Mouse (Mus musculus) liver, embryonic 14.5 days (tissue): ENCODE results near the gene Olfr463. TPM values are rescaled to one million over a fixed set of nuclear protein-coding genes. Genes with fewer than 3 reads are reported as not detected.

Source experiments
- ATAC-seq: fragments of 200-750 bp; cut with Nextera tagmentation; 2 replicates; pipeline ENCODE4 v1.8.0; 2017; ENCODE audit warnings: moderate number of reproducible peaks, mild to moderate bottlenecking, moderate library complexity; ENCODE audit not compliant: insufficient read depth
- DNase-seq, 3 experiments: peaks; one replicate each; pipeline ENCODE4 v3.0.0-alpha.2; 2012 to 2013; ENCODE audit warnings: low read depth in 3 of 3, low spot score in 3 of 3
- H3K27ac ChIP-seq: fragments of 300-500 bp; sonication (generic); 2 replicates; pipeline ENCODE4 v1.5.1; 2014; ENCODE audit warnings: moderate library complexity, mild to moderate bottlenecking, control low read depth, inconsistent platforms
- H3K27me3 ChIP-seq: fragments of 300-500 bp; sonication (generic); 2 replicates; pipeline ENCODE4 v1.6.1; 2014; ENCODE audit warnings: mild to moderate bottlenecking, low read length, moderate library complexity; ENCODE audit not compliant: control insufficient read depth, insufficient read depth
- H3K36me3 ChIP-seq: fragments of 300-500 bp; sonication (generic); replicated peaks from 2 replicates; pipeline ENCODE4 v1.6.1; 2014; ENCODE audit warnings: low read depth; ENCODE audit not compliant: control insufficient read depth, insufficient read depth
- H3K4me1 ChIP-seq, 2 experiments: fragments of 200-500 bp in 1 of 2; fragments of 300-500 bp in 1 of 2; sonication (generic) in 1 of 2; replicated peaks; 2 replicates each; pipeline ENCODE4 v1.6.1; 2012 to 2014; ENCODE audit warnings: antibody characterized with exemption in 1 of 2, inconsistent platforms in 1 of 2, low read length in 1 of 2; ENCODE audit not compliant: control insufficient read depth in 2 of 2, insufficient read depth in 2 of 2
- H3K4me2 ChIP-seq: fragments of 300-500 bp; sonication (generic); 2 replicates; pipeline ENCODE4 v1.6.1; 2014; ENCODE audit warnings: low read depth, mild to moderate bottlenecking, control low read depth, moderate library complexity
- H3K4me3 ChIP-seq, 2 experiments: fragments of 200-500 bp in 1 of 2; fragments of 300-500 bp in 1 of 2; sonication (generic) in 1 of 2; 2 replicates each; pipeline ENCODE4 v1.5.1; 2012 to 2014; ENCODE audit warnings: low read depth in 2 of 2, low read length in 2 of 2, mild to moderate bottlenecking in 2 of 2, control low read depth in 1 of 2, inconsistent platforms in 1 of 2, moderate library complexity in 1 of 2; ENCODE audit not compliant: insufficient read depth in 1 of 2
- H3K9ac ChIP-seq: fragments of 300-500 bp; sonication (generic); replicated peaks from 2 replicates; pipeline ENCODE4 v1.6.1; 2014; ENCODE audit warnings: mild to moderate bottlenecking, control low read depth, moderate library complexity
- H3K9me3 ChIP-seq: fragments of 300-500 bp; sonication (generic); 2 replicates; pipeline ENCODE4 v1.6.1; 2016; ENCODE audit warnings: low read length, mixed read lengths; ENCODE audit not compliant: control insufficient read depth
- CTCF ChIP-seq: IDR thresholded peaks from 2 replicates; pipeline ENCODE4 v1.5.1; 2016; ENCODE audit warnings: antibody characterized with exemption, low read depth, control low read depth
- EP300 ChIP-seq: IDR thresholded peaks from 2 replicates; pipeline ENCODE4 v1.6.1; 2016; ENCODE audit warnings: antibody characterized with exemption, low read depth
- WGBS: fragments of 180-500 bp; shearing (Covaris S2); extraction: QIAGEN DNeasy Blood & Tissue Kit; methylation state at CpG from one replicate; pipeline ENCODE4 v1.1.7; 2014; ENCODE audit not compliant: insufficient replicate concordance; 5-methylcytosine and 5-hydroxymethylcytosine counted together
- polyA plus RNA-seq, 2 experiments: library from polyadenylated mRNA; depleted of rRNA in 1 of 2; stranded (reverse) in 1 of 2; unstranded in 1 of 2; fragments of >200 nt; fragmentation: Nextera tagmentation in 1 of 2; extraction: Ambion mirVana in 1 of 2; gene quantifications; 2 replicates each; pipeline versions ENCODE4 v1.2.1 to v1.2.3; 2012 to 2014

Olfr463 gene
- polyA plus RNA-seq, 2 experiments, result not detected

DNA sequence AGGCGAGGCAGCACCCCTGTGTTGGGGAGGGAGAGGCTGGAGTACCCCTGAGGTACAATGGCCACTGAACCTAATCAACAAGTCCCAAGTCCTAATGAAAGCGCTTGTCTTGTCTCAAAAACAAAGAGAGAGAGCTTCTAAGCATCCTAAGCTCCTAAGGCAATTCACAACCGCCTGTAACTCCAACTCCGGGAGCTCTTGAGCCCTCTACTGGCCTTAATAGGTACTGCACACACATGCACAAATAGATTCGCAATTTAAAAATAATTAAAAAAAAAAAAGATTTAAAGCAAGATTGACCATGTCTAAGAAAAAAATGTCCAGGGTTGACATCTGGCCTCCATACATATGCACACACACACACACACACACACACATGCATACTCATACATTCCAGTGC, 13.7 kb downstream of the Olfr463 start:
- Histone ChIP-seq H3K36me3 (no peaks in the 10 kb centered on the region), H3K27ac (no peak overlapping the region), H3K9me3 (no peaks in the 10 kb centered on the region), H3K4me2 (no peak overlapping the region), H3K4me3 (no peak overlapping the region), H3K4me1 (no peaks in the 10 kb centered on the region), H3K27me3 (no peaks in the 10 kb centered on the region), H3K9ac (no peak overlapping the region)
- DNase-seq, result peak in 1 of 3 experiments; percentile 9
- no peak for ATAC-seq
- TF ChIP-seq CTCF (peak; percentile 65), EP300 (no peak)
- 24% methylated on average over 5 of the region's 5 CpGs for whole genome bisulfite sequencing

DNA sequence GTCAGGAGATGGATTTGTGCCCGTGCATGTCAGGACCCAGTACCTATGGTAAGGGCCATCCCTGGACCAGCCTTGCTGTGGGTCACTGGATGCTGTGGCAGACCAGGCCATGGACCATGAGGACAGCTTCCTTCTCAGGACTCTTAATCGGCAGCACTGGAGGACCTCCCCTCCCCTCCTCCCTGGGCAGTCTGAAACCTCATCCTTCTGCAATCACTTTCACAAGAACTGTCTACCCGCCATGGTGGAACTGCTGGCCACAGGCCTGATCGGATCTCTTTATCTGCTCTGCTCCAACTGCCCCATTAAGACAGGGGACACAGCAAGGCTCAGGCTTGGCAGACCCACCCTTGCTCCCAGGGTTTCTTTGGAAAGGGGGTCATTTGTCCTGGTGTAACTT, 15.5 kb downstream of the Olfr463 start:
- Histone ChIP-seq H3K36me3 (no peaks in the 10 kb centered on the region), H3K27ac (no peak overlapping the region), H3K4me3 (no peak overlapping the region), H3K27me3 (no peaks in the 10 kb centered on the region), H3K9ac (no peak overlapping the region), H3K4me2 (no peak overlapping the region), H3K4me1 (no peaks in the 10 kb centered on the region), H3K9me3 (no peaks in the 10 kb centered on the region)
- TF ChIP-seq EP300 (no peak), CTCF (no peak)
- no peak for DNase-seq
- WGBS, result 40% methylated on average over 4 of the region's 4 CpGs
- ATAC-seq, result no peak

DNA sequence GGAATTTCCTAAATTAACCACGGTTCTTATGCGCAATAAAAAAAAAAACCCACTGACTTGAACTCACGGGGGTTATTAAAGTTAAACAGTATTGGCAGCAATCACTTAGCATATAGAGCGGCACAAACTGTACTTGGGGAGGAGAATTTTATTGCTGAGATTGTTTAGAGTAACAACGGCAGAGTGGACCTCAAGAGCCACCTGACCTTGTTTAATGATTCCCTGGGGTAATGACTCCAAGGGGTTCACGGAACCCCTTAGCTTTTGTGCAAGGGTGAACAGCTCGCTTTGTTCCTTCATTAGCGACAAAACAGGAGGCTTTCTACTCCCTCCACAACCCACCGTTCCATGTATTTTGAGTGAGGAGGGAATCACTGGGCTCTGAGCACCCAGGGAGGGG, 17.4 kb downstream of the Olfr463 start:
- Histone ChIP-seq H3K27me3 (no peaks in the 10 kb centered on the region), H3K27ac (no peak overlapping the region), H3K36me3 (no peaks in the 10 kb centered on the region), H3K9me3 (no peaks in the 10 kb centered on the region), H3K4me1 (no peaks in the 10 kb centered on the region), H3K4me2 (no peak overlapping the region), H3K9ac (no peak overlapping the region), H3K4me3 (no peak overlapping the region)
- DNase-seq (no peak), ATAC-seq (no peak)
- TF ChIP-seq EP300, result no peak
- TF ChIP-seq CTCF, result no peak
- 66% methylated on average over 9 of the region's 9 CpGs for WGBS

DNA sequence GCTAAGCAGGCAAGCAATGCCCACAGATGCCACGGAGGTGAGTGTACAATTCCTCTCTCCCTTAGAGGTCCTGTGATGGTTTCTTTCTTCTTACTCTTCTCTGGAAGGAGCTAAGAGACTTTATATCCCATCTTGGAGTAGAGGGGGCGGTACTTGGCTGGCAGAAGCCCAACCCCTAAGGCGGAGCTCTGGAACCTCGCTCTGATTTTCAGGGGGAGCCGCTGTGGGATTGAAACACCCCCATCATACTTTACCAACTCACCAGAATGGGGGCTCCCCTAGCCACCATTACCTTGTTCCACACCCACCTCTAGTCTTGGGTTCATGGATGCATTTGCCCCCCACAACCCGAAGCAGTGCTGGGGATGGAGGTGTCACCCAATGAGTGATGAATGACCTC, 21.8 kb downstream of the Olfr463 start, which contains the start of gene Epx:
Epx (minus strand) TSS at position 101 of the 400 bp plus-strand sequence.
- DNase-seq (no peak), ATAC-seq (no peak)
- no peak within 1 kb of the TSS for H3K4me3 ChIP-seq
- no peak within 1 kb of the TSS for H3K4me2 ChIP-seq
- no peak within 1 kb of the TSS for H3K9ac ChIP-seq
- H3K4me1 ChIP-seq, result no peaks in the 10 kb centered on the region
- WGBS, result 65% methylated on average over 6 of the region's 6 CpGs
- no peaks in the 10 kb centered on the region for H3K36me3 ChIP-seq
- H3K27me3 ChIP-seq, result no peaks in the 10 kb centered on the region
- no peak within 1 kb of the TSS for H3K27ac ChIP-seq
- no peaks in the 10 kb centered on the region for H3K9me3 ChIP-seq
- no peak for TF ChIP-seq CTCF
- no peak for TF ChIP-seq EP300

DNA sequence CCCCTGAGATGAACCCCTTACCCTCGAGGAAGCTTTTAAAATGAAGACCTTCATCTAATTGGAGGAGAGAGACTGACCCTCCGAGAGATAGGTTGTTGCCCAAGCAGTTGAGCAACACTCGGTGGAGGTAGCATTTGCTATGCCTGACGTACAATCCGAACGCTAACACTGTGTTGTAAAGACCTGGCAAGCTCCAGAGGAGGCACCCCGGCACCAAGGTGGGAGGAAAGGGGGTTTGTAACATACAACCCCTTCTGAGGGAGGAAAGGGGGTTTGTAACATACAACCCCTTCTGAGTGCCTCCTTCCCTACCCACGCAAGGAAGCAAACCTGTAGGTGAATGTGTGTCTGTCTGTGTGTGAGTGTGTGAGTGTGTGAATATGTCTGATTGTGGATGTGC, 25.4 kb downstream of the Olfr463 start:
- WGBS, result 51% methylated on average over 8 of the region's 8 CpGs
- Histone ChIP-seq H3K27me3 (no peaks in the 10 kb centered on the region), H3K27ac (no peak overlapping the region), H3K4me1 (no peaks in the 10 kb centered on the region), H3K36me3 (no peaks in the 10 kb centered on the region), H3K4me3 (no peak overlapping the region), H3K9ac (no peak overlapping the region), H3K4me2 (no peak overlapping the region), H3K9me3 (no peaks in the 10 kb centered on the region)
- TF ChIP-seq EP300 (no peak), CTCF (no peak)
- ATAC-seq, result no peak
- no peak for DNase-seq
